Mouse (Mus musculus) cerebellum, adult 2 months (tissue): ENCODE results near the gene Gna12. TPM values are rescaled to one million over a fixed set of nuclear protein-coding genes. Genes with fewer than 3 reads are reported as not detected.

ENCODE experiments used
- DNase-seq, 2 experiments: peaks; one replicate each; pipeline ENCODE4 v3.0.0; 2021
- H3K27ac ChIP-seq: fragments of 200-500 bp; 2 replicates; pipeline ENCODE4 v1.5.1; 2012; ENCODE audit warnings: low read length, control low read depth, inconsistent platforms; ENCODE audit not compliant: insufficient read depth
- H3K27me3 ChIP-seq: fragments of 200-500 bp; 2 replicates; pipeline ENCODE4 v1.6.1; 2012; ENCODE audit warnings: inconsistent platforms, mild to moderate bottlenecking, low read length, moderate library complexity; ENCODE audit not compliant: control insufficient read depth, insufficient read depth
- H3K4me1 ChIP-seq: fragments of 200-500 bp; 2 replicates; pipeline ENCODE4 v1.6.1; 2011; ENCODE audit warnings: low read length; ENCODE audit not compliant: control insufficient read depth, insufficient read depth
- H3K4me3 ChIP-seq: fragments of 200-500 bp; replicated peaks from 2 replicates; pipeline ENCODE3; 2011; ENCODE audit warnings: mild to moderate bottlenecking, low read depth, low read length, control low read depth; ENCODE audit not compliant: insufficient read depth
- CTCF ChIP-seq: fragments of 200-500 bp; IDR thresholded peaks from 2 replicates; pipeline ENCODE4 v1.5.1; 2011; ENCODE audit warnings: low read depth, mild to moderate bottlenecking, control low read depth, low read length, moderate library complexity, borderline replicate concordance; ENCODE audit not compliant: insufficient read depth
- POLR2A ChIP-seq: fragments of 200-500 bp; IDR thresholded peaks from 2 replicates; pipeline ENCODE4 v1.6.1; 2011; ENCODE audit warnings: low read length, control low read depth, borderline replicate concordance; ENCODE audit not compliant: insufficient read depth
- WGBS: fragments of 180-500 bp; shearing (Covaris S2); methylation state at CpG from one replicate; pipeline ENCODE4 v1.1.7; 2018; 5-methylcytosine and 5-hydroxymethylcytosine counted together
- polyA plus RNA-seq: library from polyadenylated mRNA; depleted of rRNA; stranded (reverse); fragments of >200 nt; gene quantifications from 2 replicates; pipeline ENCODE4 v1.2.3, GENCODE M21; 2012; rRNA removed

Gene Gna12
- polyA plus RNA-seq, result 104 and 123 TPM in 2 replicates

DNA sequence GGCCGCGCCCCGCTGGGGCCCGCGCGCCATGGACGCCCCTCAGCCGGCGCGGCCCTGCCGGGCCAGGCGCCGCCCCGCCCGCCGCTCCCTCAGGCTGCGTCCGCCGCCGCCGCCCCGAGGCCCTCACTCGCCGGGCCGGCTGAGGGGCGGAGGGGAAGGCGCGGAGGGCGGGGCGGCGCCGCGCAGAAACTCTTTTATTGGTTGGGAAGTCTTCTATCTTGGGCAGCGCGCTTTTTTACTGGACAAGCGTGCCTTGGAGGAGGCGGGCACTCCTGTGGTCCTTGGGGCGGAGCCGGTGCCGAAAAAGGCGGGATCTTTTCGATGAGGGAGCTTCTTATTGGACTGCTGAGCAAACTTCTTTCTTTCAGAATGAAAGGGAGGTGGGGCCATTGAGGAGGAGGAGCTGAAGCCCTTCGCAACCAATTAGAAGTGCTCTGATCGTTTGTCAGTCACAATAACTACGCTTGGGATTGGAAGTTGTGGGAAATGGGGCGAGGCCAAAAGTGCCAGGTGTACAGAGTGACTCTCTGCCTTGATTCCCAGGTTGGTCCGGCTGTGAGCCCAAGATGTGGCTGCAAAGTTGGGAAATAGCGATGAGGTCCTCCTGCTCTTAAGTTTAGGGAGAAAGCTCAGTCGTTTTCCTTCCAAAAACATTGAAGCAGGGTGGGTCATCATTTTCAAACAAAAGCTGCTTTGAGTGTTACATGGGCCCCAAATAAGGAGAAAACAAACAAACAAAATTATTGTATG, at the start of gene Gna12:
Gene Gna12, minus strand, starts transcription at position 118 of the 750 bp plus-strand sequence.
- H3K27ac ChIP-seq, result peak within 1 kb of the TSS; percentile 20
- no peaks in the 10 kb centered on the region for H3K27me3 ChIP-seq
- peak; percentile 98 to 99 for DNase-seq
- TF ChIP-seq CTCF (no peak), POLR2A (no peak)
- WGBS, result 4% methylated on average over 48 of the region's 49 CpGs
- no peaks in the 10 kb centered on the region; the same call in 1 of the 2 replicates for H3K4me1 ChIP-seq
- H3K4me3 ChIP-seq, result peak within 1 kb of the TSS; percentile 88

- WGBS, result 72% methylated on average over 6 of the region's 6 CpGs
- no peak overlapping the region for H3K27ac ChIP-seq
- H3K4me3 ChIP-seq, result no peak overlapping the region
- DNase-seq, result no peak
- H3K27me3 ChIP-seq, result no peaks in the 10 kb centered on the region
- no peaks in the 10 kb centered on the region for H3K4me1 ChIP-seq
- TF ChIP-seq CTCF (no peak), POLR2A (no peak)
Observed at GRCm38 (mm10) chr5:140878644-140879043, 48.4 kb upstream of the Gna12 start.

DNA sequence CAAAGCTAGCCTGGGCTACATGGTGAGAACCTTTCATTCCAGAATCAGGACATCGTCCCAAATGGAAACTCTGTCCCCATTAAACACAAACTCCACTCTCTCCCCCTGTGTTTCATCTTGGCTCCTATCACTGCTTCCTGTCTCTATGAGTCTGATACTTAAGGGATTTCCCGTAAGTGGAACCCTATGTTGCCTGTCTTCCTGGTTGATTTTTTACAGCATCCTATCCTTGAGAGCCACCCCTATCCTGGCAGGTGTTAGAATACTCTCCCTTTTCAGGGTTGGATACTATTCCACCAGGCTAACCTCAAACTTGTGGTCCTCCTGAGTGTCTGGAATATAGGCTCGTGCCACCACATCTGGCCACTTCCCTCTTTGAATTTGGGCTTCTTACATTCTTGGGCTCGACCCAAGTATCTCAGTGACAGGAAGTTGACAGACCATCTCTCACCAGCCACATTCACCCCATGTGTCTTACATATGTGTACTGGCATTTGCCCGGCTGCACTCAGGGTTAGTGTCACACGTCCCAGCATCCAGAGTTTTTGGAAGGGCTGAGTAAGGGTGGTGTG, 43.6 kb upstream of the Gna12 start:
- Histone ChIP-seq H3K4me3 (no peak overlapping the region), H3K4me1 (no peaks in the 10 kb centered on the region), H3K27me3 (no peaks in the 10 kb centered on the region; the same call in 1 of the 2 replicates), H3K27ac (no peak overlapping the region)
- 78% methylated on average over 6 of the region's 6 CpGs for WGBS
- no peak for DNase-seq
- TF ChIP-seq POLR2A (no peak), CTCF (no peak)

DNA sequence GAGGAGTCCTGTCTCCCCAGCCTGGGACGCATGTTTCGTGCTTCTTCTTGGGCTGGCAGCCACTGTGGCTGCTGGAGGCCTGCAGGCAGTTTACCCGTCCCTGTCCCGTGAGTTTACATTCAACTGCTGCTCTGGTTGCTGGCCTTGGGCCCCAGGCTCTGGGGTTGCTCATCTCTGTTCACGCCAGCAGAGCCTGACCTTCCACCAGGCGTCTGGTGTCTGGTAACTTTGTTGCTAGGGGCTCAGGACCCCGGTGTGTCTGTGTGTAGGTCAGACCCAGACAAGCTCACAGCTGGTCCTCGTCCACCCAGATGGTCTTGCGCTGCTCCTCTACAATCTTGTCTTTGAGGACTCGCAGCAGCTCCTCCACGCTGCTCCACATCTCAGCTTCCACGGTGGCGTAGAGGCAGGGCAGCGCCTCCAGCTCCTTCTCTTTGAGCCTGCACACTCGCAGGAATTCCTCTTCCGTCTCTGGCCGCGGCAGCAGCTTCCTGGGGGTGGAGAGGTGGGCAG, 42.9 kb upstream of the Gna12 start:
- no peak overlapping the region for H3K4me3 ChIP-seq
- H3K4me1 ChIP-seq, result no peaks in the 10 kb centered on the region
- no peak for DNase-seq
- TF ChIP-seq POLR2A (no peak), CTCF (no peak)
- no peak overlapping the region for H3K27ac ChIP-seq
- WGBS, result 11% methylated on average over 18 of the region's 18 CpGs
- H3K27me3 ChIP-seq, result no peaks in the 10 kb centered on the region; the same call in 1 of the 2 replicates

DNA sequence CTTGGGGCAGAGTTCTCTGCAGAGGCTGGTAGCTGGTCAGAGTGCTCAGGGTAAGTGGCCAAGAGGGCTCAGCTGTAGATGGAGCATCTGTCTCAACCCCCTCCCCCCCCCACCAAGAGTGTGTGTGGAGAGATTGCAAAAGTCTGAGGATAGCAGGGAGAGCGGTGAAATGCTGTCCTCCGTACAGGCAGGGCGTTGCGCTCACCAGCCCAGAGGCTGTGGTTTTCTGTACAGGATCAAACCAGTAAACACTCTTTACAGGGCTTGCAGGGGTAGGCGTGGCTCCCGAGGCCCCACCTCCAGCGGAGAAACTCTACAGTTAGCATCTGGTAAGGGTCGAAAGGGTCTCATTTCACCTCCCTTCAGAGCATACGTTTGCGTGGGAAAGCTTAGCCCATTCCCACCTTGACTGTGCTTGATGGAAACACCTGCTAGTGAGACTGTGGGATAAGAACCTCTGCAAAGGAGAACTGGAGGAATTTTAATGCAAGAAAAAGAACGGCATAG, 42.4 kb upstream of the Gna12 start:
- 28% methylated on average over 11 of the region's 11 CpGs for WGBS
- H3K27ac ChIP-seq, result no peak overlapping the region
- TF ChIP-seq CTCF (no peak), POLR2A (no peak)
- no peaks in the 10 kb centered on the region; the same call in 1 of the 2 replicates for H3K27me3 ChIP-seq
- H3K4me1 ChIP-seq, result no peaks in the 10 kb centered on the region
- no peak for DNase-seq
- H3K4me3 ChIP-seq, result no peak overlapping the region

GRCm38 (mm10) chr5:140871241-140871640, 41.0 kb upstream of the Gna12 start:
- H3K27me3 ChIP-seq, result no peaks in the 10 kb centered on the region; the same call in 1 of the 2 replicates
- TF ChIP-seq CTCF (no peak), POLR2A (no peak)
- DNase-seq, result no peak
- H3K4me3 ChIP-seq, result no peak overlapping the region
- H3K4me1 ChIP-seq, result no peaks in the 10 kb centered on the region
- no peak overlapping the region for H3K27ac ChIP-seq
- 86% methylated on average over 6 of the region's 6 CpGs for WGBS

- TF ChIP-seq POLR2A, result no peak
- peak; percentile 69 for TF ChIP-seq CTCF
- Histone ChIP-seq H3K4me1 (no peaks in the 10 kb centered on the region), H3K27me3 (no peaks in the 10 kb centered on the region; the same call in 1 of the 2 replicates), H3K4me3 (no peak overlapping the region), H3K27ac (no peak overlapping the region)
- peak; percentile 27 to 30 for DNase-seq
- 50% methylated on average over 2 of the region's 2 CpGs for WGBS
Observed at GRCm38 (mm10) chr5:140869034-140869433, 38.8 kb upstream of the Gna12 start.
